Mouse (Mus musculus) layer of hippocampus, postnatal 36 days (tissue): Measurements from ENCODE around the gene Zfp770. TPM values are rescaled to one million over a fixed set of nuclear protein-coding genes. Genes with fewer than 3 reads are reported as not detected.
A peak's percentile ranks its signal among the peaks of the same experiment; 100 is the strongest.
"Not testable (repeated sequence)": the region's sequence is repeated elsewhere in the genome, so short reads cannot be mapped to it uniquely, and the experiment has no call there.

Experiments
- DNase-seq, 2 experiments: peaks; one replicate each; pipeline ENCODE4 v3.0.0; 2022
- total RNA-seq, 2 experiments: library from RNA; stranded (reverse); gene quantifications; 2 replicates each; pipeline ENCODE4 v1.2.3; 2021

Gene Zfp770
- 10 to 100 TPM; 23.5 to 24.6 TPM for total RNA-seq

- peak; percentile 76 to 80 for DNase-seq
These were observed at the start of gene Zfp770 for GRCm38 (mm10) chr2:114200932-114201559. TSS of gene Zfp770 (minus strand) at chr2:114201469.

DNA sequence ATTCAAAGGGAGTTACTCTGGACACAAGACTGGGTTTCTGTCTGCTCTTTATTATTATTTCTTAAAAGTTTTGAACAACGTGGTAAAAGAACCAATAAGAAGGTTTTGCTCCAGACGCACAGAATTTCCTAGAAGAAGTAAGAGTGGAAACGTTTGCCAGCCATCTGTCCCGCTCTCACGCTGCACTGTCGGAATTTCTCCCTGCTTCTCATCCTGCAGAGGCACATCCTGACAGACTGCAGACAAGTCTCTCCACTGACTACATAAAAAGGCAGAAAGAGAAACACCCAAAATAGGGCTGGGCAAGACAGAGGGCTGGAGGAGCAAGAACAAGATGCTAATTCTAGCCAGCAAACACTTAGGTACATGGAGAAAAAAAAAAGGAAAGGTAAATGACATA is 48.2 kb upstream of the Zfp770 start:
- peak; percentile 29 to 37 for DNase-seq

GRCm38 (mm10) chr2:114237639-114238038 is 36.4 kb upstream of the Zfp770 start:
- no peak for DNase-seq

GRCm38 (mm10) chr2:114236566-114236965 is 35.3 kb upstream of the Zfp770 start:
- DNase-seq = no peak

GRCm38 (mm10) chr2:114235584-114235983 is 34.3 kb upstream of the Zfp770 start:
- no peak for DNase-seq

GRCm38 (mm10) chr2:114231248-114231647 is 30.0 kb upstream of the Zfp770 start:
- no peak for DNase-seq

DNA sequence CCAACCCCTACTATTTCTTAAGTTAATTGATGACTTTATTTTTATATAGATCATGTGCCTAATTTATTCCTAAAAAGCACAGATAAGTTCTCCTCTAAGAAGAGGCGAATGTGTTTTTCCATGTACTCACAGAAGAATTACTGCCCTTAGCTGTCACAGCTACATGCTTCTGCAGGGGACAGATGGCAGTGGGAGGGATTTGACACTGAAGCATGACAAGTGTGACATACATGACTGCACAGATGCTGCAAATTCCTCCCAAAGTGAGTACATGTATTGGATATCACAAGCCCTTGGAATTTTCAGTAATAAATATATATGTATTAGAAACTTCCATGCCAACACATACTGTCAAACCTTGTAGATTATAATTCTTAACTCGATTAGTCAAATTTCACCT is 27.4 kb upstream of the Zfp770 start:
- no peak for DNase-seq

DNA sequence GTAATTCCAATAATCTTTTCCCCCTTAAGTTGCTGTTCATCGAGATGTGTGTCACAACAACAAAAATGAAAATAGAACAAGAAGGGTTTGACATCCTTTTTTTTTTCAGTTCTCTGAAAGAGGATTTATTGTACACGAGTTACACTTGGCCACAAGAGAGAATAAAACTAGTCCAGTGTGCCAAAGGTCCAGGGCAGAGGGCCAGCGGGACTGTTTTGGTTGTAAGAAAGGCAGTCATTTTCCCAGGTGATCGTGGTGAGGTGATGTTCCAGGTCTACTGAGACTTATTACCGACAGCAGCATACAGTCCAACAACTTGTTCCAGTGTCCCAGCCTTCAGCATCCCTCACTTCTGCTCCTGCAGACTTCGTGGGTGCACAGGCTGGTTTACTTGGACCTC is 3.8 kb upstream of the Zfp770 start:
- DNase-seq = no peak

DNA sequence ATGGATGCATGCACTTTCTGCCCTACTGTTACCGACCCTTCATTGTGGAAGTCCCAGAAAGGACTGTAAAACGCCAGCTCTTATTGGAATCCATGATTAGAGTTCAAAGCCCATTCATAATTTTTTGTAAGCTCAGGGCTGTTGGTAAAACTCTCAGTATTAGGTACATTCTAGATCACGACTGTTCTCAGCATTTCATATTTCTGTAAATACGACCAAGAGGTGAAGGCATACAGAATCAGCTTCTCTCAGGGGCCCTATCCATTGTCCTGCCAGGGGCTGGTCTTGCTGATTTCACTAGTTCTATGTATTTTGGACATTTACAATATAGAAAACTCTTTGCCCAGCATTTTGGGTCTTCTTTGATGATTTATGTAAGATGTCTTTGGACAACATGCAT is 305 bp upstream of the Zfp770 start:
- DNase-seq = no peak

DNA sequence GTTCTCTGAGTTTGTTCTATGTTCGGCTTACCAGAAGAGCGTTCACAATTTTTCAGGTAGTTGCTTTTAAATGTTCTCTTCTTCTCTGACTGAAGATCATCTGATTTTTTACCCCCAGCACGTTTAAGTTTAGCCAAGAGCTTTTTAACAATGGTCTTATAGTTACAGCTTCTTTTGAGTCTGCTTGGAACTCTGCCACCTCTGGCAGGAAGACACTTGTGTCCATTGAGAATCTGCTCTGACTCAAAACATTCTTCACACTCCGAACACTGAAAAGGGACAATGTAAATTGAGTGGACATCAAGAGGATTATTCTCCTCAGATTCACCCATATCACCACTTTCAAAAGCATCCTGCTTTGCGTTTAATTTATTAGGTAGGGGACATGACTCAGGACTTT is 4.8 kb downstream of the Zfp770 start:
- DNase-seq = no peak

GRCm38 (mm10) chr2:114186924-114187323 is 14.3 kb downstream of the Zfp770 start, which contains the start of gene Aqr:
TSS of gene Aqr (minus strand) at chr2:114187024.
- DNase-seq = not testable (repeated sequence)

DNA sequence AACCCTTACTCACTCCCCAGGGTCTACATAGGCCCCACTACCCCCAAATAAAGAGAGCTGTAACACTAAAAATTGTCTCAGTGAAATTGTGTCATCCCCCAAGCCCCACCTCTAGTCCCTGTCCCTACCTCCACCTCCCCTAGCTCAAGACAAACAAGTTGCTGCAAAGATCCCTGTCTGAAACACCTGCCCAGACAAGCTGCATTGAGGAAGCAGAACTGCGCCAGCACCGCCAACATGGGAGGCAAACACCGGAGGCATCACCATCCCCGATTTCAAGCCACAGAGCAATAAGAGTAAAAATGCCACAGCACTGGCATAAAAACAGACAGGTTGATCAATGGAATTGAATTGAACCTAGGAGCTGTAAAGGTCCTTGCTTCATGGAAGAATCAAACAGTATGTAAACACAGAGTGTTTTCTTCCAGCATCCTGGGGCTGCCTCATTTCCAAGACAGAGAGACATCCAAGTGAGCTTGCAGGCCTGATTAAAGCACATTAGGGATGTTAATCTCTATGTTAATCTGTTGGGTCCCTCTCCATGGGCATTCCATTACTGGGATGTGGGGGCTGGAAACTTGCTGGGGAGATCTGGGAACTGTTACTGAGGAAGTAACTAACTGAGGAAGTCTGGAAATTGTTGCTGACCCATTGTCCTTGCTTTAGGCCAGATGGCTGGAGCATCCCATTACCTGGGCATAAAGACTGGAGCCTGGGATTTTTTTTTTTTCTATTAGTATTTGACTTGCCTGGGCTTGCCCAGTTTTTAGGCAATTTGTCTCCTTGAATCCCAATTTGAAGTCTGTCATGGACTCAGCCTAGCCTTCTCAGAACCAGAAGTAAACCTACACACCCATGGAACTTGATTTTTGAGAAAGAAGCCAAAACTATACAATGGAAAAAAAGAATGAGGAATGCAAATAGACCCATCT is 23.2 kb downstream of the Zfp770 start:
- no peak for DNase-seq

DNA sequence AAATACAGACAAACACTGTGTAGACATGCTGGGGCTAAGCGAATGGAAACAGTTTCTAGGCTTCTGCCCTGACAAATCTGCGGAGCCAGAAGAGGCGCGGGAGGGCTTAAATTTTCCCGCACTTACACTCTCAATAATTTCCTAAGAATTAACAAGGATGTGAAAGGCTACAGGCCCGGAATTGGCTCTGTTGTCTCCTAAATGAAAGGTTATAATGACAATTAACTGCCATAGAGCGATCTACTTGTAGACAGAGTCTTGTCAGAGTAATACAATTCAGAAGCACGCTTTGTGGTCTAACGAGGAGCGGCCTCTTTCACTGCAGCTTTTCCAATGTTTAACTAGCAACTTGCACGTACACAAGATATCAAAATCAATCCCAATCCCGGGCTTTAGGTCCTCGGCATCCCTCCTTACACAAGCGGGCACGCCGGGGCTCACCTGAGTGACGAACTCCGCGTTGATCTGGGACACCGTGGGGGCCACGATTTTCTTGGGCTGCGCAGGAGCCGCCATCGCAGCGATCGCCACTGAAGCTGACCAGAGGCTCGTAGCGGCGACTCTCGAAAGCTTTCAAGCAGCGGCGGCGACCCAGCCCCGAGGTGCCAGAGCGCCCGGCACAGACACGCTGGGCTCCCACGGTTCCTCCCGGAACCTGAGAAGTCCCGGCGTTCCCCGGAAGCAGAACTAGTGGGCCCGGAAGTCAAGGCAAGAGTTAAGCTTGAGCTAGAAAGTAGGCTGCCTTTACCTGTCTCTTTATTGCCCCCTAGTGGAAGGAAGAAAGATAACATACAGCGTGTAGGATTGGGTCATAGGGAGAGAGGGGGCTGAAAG is 26.4 kb downstream of the Zfp770 start:
- DNase-seq = peak; percentile 76 to 79

- DNase-seq = no peak
These were observed 28.0 kb downstream of the Zfp770 start for GRCm38 (mm10) chr2:114173248-114173647.

DNA sequence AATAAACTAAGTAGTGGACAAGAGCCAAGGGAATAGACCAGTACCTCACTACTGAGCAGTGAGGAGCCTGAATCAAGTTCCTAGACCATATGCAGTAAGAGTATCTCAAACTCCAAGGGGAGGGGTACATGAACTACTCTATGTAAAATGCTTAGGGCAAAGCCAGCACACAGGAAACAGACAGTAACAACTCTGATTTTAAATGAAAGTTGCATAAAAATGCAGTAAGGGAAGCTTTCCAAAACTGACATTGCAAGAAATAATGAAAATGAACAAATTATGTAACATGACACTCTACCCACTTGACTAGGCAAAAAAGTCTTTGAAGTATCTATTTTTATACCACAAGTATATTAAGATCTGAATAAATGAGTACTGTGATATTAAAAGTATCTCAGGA is 33.4 kb downstream of the Zfp770 start:
- DNase-seq = no peak

GRCm38 (mm10) chr2:114161978-114162377 is 39.3 kb downstream of the Zfp770 start:
- no peak for DNase-seq

- no peak for DNase-seq
These were observed 43.9 kb downstream of the Zfp770 start for GRCm38 (mm10) chr2:114157345-114157744.

- no peak for DNase-seq
These were observed 44.6 kb downstream of the Zfp770 start for GRCm38 (mm10) chr2:114156639-114157038.

DNA sequence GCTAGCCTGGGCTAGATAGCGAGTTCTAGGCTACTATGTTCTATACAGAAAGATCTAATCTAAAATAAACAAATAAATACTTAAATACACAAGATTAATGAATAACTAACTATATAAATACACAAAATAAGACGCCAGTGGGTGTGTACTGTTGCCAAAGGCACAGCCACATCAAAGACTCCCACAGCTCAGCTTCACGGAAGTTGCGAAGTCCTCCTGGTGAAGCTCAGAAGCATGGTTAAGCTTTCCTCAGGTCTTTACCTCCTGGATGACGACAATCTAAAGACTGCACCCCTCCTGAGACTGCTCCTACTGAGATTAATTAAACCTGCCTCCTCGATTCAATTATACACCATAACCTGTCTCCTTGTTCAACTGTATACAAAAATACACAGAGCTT is 48.0 kb downstream of the Zfp770 start:
- DNase-seq = no peak

GRCm38 (mm10) chr2:114146864-114147458 is 54.3 kb downstream of the Zfp770 start:
- DNase-seq = no peak

DNA sequence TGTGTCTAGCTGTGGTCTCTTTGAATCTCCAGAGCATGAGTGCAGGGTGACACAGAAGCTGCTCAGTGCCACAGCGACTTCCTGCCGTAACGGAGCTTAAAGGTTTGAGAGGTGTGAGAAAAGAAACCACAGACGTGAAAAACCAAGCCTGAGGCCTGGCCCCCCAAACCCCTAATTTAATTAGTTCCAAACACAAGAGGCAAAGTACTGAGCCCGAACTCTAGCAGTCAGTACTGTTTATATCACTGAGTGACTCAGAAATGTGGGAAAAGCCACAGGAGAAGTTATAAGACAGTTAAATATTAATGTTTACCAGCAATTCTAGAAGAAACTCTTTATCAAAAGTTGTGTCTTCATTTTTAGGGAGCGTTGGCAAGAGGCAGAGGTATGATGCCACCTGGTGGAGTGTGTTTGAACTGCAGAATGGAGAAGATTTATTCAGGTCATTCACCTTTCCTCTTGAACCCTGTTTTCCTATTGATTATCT is 55.9 kb downstream of the Zfp770 start:
- DNase-seq = peak in 1 of 2 experiments; percentile 26

DNA sequence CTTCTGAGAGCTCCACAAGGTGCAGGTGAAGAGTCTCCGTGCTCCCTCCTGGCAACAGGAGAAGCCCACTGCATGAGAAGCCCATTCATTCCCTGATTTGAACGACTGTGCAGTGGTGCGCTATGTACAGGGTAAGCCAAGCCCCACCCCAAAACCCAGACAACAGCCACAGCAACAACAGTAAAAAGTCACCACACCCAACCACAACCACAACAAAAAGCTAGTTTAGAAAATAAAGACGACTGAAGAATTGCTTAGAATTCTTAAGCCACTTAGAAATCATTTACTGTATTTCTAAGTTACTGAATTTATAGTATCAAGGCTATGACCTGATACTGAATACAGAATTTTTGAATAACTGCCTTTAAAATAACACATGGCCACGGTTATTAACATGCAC is 56.4 kb downstream of the Zfp770 start:
- no peak for DNase-seq
